Mouse (Mus musculus) thymus, adult 2 months (tissue): ENCODE data around the gene Papss2.

Source experiments
- CTCF ChIP-seq: fragments of 200-500 bp; IDR thresholded peaks from 2 replicates; pipeline ENCODE4 v1.5.1; 2012; ENCODE audit warnings: mild to moderate bottlenecking, control low read depth, low read length, moderate library complexity, borderline replicate concordance; ENCODE audit not compliant: control insufficient read depth, poor library complexity, insufficient read depth; ENCODE audit errors: extremely low read depth
- POLR2A ChIP-seq: fragments of 200-500 bp; IDR thresholded peaks from 2 replicates; pipeline ENCODE4 v1.6.1; 2012; ENCODE audit warnings: mild to moderate bottlenecking, low read length, control low read depth, moderate library complexity; ENCODE audit not compliant: control insufficient read depth, poor library complexity, insufficient read depth; ENCODE audit errors: extremely low read depth

- no peak for TF ChIP-seq POLR2A
- no peak for TF ChIP-seq CTCF
Observed at GRCm38 (mm10) chr19:32607036-32607435, 11.4 kb downstream of the Papss2 start.
